Mouse (Mus musculus): ENCODE measurements around the gene Mrpl23.

- TF ChIP-seq CTCF (IDR thresholded peaks at IDR 0.05; ENCODE audit: control insufficient read depth, insufficient read depth, insufficient read length) (no peak), USF1 (IDR thresholded peaks at IDR 0.05; ENCODE audit: low read depth) (no peak)
Measured at GRCm38 (mm10) chr7:142558511-142559146, 26.1 kb downstream of the Mrpl23 start.
